Mouse (Mus musculus) limb, embryonic 10.5 days (tissue): ENCODE data around the gene Hist1h2bg. TPM values are rescaled to one million over a fixed set of nuclear protein-coding genes. Genes with fewer than 3 reads are reported as not detected.

Source experiments
- DNase-seq: peaks from one replicate; pipeline ENCODE4 v3.0.0-alpha.2; 2017; ENCODE audit warnings: low spot score
- H3K27ac ChIP-seq: fragments of 300-500 bp; sonication (generic); 2 replicates; pipeline ENCODE4 v1.5.1; 2016; ENCODE audit warnings: mild to moderate bottlenecking
- H3K27me3 ChIP-seq: fragments of 300-500 bp; sonication (generic); 2 replicates; pipeline ENCODE4 v1.6.1; 2016; ENCODE audit warnings: low read depth, mild to moderate bottlenecking; ENCODE audit not compliant: poor library complexity, severe bottlenecking
- H3K36me3 ChIP-seq: fragments of 300-500 bp; sonication (generic); 2 replicates; pipeline ENCODE4 v1.6.1; 2016; ENCODE audit warnings: mild to moderate bottlenecking, moderate library complexity
- H3K4me1 ChIP-seq: fragments of 300-500 bp; sonication (generic); 2 replicates; pipeline ENCODE4 v1.6.1; 2016
- H3K4me3 ChIP-seq: fragments of 300-500 bp; sonication (generic); 2 replicates; pipeline ENCODE4 v1.5.1; 2016; ENCODE audit warnings: mild to moderate bottlenecking, moderate library complexity
- H3K9me3 ChIP-seq: fragments of 300-500 bp; sonication (generic); replicated peaks from 2 replicates; pipeline ENCODE4 v1.6.1; 2016; ENCODE audit warnings: mild to moderate bottlenecking
- WGBS: fragments of 180-500 bp; shearing (Covaris S2); methylation state at CpG from one replicate; pipeline ENCODE4 v1.1.7; 2016; 5-methylcytosine and 5-hydroxymethylcytosine counted together
- microRNA-seq: library from miRNA; unstranded; fragments of <30 nt; microRNA quantifications from one replicate; pipeline ENCODE4, GENCODE M21; 2017
- polyA plus RNA-seq: library from polyadenylated mRNA; unstranded; fragments of >200 nt; fragmentation: Nextera tagmentation; extraction: Ambion mirVana; gene quantifications from 2 replicates; pipeline ENCODE4 v1.2.1, GENCODE M21; 2016

Gene Hist1h2bg
- polyA plus RNA-seq, 1 experiment from 2014 or later: 8.1 TPM

DNA sequence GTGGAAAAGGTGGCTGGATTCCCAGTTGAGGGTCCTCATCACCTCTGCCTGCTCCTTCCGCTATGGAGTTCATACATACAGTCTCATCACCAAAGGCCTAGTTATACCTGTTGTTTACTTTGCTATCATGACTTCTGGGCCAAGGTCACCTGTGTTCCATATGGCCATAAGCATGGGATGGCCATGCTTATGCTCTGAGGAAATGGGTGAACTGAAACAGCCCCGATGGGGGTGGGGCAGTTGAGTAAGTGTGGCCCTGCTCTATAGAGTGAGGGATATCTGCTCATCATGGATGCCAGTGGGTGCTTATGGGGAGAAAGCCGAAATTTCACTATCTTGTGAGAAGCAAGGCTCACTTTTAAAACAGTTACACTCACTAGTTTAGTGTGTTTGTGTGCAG is 33.9 kb downstream of the Hist1h2bg start:
- DNase-seq: no peak
- Histone ChIP-seq H3K27ac (no peak overlapping the region), H3K36me3 (no peaks in the 10 kb centered on the region), H3K27me3 (no peaks in the 10 kb centered on the region), H3K4me1 (no peaks in the 10 kb centered on the region), H3K4me3 (no peak overlapping the region), H3K9me3 (no peaks in the 10 kb centered on the region)
- 94% methylated on average over 3 of the region's 3 CpGs for WGBS

DNA sequence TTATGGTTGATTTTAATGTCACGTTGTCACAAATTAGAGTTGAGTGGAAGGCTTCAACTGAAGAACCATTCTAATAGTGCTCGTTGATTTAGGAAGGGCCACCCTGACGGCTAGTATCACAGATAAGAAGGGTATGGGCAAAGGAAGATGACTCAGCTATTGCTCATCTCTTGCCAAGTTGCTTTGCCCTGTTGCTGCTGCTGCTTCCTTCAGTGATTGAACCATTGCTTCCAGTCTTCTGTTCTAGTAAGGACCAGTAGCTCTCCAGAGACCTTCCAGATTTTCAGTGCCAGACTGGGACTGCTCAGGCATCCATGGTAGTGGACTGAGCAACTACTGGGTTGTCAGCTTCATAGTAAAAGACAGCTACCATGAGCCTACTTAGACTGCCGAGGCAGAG is 38.0 kb downstream of the Hist1h2bg start:
- Histone ChIP-seq H3K27me3 (no peaks in the 10 kb centered on the region), H3K4me1 (no peaks in the 10 kb centered on the region), H3K36me3 (no peaks in the 10 kb centered on the region), H3K27ac (no peak overlapping the region), H3K9me3 (no peaks in the 10 kb centered on the region), H3K4me3 (no peak overlapping the region)
- DNase-seq: no peak
- WGBS: 92% methylated on average over 4 of the region's 4 CpGs

DNA sequence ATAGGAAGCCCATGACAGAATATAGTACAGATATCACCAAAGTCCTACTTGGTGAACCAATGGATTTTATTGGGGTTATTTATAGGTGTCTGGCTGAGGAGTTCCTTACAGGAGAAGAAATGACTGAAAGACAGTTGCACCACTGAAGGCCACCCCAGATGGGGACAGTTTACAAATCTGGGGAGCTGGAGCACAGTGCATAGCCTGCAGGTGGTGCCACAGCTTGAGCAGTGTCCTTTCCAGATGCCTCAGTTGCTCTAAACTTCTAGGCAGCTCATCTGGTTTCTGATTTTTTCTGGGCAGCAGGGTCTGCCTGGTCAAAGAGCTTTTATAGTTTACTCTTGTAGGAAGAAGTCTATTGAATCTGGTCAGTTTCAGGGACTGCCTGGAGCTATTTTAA is 38.6 kb downstream of the Hist1h2bg start:
- H3K4me3 ChIP-seq: no peak overlapping the region
- no peak for DNase-seq

DNA sequence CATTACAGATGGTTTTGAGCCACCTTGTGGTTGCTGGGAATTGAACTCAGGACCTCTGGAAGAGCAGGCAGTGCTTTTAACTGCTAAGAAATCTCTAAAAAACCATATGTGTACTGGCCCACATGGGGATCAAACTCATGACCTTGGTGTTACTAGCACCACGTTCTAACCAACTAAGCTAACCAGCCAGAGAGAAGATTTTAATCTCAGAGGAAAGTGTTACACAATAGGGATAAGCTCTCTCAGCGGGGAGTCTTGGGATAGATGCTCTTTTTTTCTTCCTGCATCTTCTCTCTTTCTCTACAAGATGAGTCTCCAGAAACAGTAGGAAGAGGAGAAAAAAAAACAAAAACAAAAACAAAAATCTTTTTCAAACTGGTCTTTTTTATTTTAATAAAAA is 39.2 kb downstream of the Hist1h2bg start:
- Histone ChIP-seq H3K27ac (no peak overlapping the region), H3K27me3 (no peaks in the 10 kb centered on the region), H3K9me3 (no peaks in the 10 kb centered on the region), H3K36me3 (no peaks in the 10 kb centered on the region), H3K4me1 (no peaks in the 10 kb centered on the region), H3K4me3 (no peak overlapping the region)
- DNase-seq: no peak
- 68% methylated on average over 2 of the region's 2 CpGs for WGBS

More for the DNA sequence above, 38.6 kb downstream of the Hist1h2bg start:
- Histone ChIP-seq H3K36me3 (no peaks in the 10 kb centered on the region), H3K27ac (no peak overlapping the region), H3K27me3 (no peaks in the 10 kb centered on the region), H3K9me3 (no peaks in the 10 kb centered on the region), H3K4me1 (no peaks in the 10 kb centered on the region)

DNA sequence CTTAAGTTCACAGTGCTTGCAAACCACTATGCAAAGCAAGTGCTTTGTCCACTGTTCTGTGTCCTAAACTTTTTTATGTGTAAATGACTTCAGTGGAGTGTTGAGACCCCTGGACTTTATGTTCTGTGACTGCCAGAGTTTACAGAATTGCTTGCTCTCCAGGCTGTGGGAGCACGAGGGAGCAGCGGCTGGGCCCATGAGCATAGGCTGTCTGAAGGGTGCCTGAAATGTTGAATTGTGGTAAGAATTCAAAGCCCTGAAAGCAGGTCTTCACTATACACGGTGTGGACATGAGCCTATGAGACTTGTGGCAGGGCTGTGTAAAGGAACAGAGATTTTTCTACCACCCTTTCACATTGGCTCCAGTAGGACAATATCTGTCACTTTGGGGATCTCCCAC is 40.4 kb downstream of the Hist1h2bg start:
- no peak overlapping the region for H3K27ac ChIP-seq
- no peaks in the 10 kb centered on the region for H3K27me3 ChIP-seq
- H3K9me3 ChIP-seq: no peaks in the 10 kb centered on the region
- DNase-seq: no peak
- H3K4me1 ChIP-seq: no peaks in the 10 kb centered on the region
- H3K4me3 ChIP-seq: no peak overlapping the region
- 90% methylated on average over 3 of the region's 3 CpGs for WGBS
- no peaks in the 10 kb centered on the region for H3K36me3 ChIP-seq

DNA sequence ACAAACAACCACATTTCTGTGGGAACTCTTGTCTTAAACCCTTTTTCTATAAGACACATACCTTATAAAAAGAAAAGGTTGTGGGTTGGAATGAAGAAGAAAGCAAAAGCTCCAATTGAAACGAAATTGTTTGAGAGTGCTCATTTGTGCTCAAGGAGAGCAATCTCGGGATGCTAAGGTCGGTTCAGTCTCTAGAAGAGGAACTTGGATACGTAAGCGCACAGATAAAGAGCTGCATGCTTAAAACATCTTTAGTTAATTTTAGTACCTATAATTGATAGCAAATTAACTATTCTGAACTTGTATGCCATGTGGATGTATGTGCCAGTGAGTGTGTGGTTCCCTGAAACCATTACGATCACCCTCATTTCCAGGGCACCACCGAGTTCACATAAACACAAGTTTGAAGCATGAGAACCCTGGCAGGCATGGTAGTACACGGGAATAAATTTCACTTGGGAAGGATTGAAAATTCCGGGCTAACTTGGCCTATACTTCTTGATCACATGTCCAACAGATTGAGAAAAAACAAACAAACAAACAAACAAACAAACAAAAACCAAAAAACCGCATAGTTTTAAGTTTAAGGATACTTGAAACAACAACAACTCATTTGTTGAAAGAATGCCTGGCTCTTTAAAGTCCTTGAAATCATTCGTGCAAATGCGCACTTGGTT is 49.0 kb downstream of the Hist1h2bg start:
- H3K36me3 ChIP-seq: no peaks in the 10 kb centered on the region
- peak overlapping the region; percentile 57 for H3K4me3 ChIP-seq
- 61% methylated on average over 12 of the region's 12 CpGs for WGBS
- no peaks in the 10 kb centered on the region for H3K9me3 ChIP-seq
- H3K27me3 ChIP-seq: no peaks in the 10 kb centered on the region
- peaks cover 18% of the 10 kb centered on the region for H3K4me1 ChIP-seq
- H3K27ac ChIP-seq: peak overlapping the region; percentile 91
- no peak for DNase-seq

DNA sequence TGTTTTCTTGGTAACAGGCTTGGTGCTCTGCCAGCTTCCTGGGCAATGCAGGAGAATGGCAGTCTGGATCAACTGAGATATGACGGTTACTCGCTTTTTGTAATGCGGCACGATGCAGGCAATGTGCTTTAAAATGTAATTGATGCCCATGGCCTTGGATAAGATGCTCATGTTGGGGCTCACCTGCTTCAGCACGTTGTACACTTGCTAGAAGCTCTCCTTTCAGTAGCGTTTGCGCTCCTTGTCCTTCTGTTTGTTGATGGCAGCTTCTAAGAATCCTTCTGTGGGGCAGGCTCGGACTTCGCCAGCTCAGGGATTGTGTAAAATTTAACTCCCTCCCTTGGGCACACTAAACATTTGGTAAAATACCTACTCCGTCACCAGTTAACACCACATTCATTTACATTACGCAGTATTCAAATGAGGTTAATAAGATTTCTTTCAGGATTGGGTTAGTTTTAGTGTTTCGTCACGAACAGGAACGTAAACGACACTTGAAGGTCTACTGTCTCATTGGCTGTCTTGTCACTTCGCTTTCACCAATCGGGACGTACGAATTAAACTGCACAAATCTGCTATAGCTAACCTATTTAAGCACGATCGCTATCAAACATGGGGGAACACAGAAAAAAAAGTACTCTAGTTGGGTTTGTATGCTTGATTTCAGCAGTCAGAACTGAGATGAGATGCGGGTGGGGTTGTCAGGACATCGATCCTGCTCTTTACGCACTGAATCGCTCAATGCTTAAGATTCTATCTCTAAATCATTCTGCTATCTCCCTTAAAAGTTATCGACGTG is 49.7 kb downstream of the Hist1h2bg start, which contains the start of gene Hist1h2be:
Gene Hist1h2be, minus strand, starts transcription at position 392 of the 799 bp plus-strand sequence.
- Histone ChIP-seq H3K36me3 (no peaks in the 10 kb centered on the region), H3K27ac (peak within 1 kb of the TSS; percentile 91), H3K4me1 (peaks cover 18% of the 10 kb centered on the region), H3K9me3 (no peaks in the 10 kb centered on the region), H3K4me3 (peak within 1 kb of the TSS; percentile 57), H3K27me3 (no peaks in the 10 kb centered on the region)
- DNase-seq: peak; percentile 68
- 1% methylated on average over 27 of the region's 27 CpGs for WGBS

Small RNAs within 50 kb of the gene (microRNA-seq; reads per million reads assigned to microRNA genes)
- gene Gm44297: not detected
- not detected for gene Gm44359
- gene Gm44394: not detected

Other genes starting within 250 kb of the Hist1h2bg start
- 55.7 and 69.0 TPM in 2 replicates for gene Zfp322a, start 202.2 kb upstream of the Hist1h2bg start, polyA plus RNA-seq
- gene Abt1, start 147.5 kb upstream of the Hist1h2bg start, polyA plus RNA-seq: 16.9 and 17.1 TPM in 2 replicates
- 0.08 and 0.10 TPM in 2 replicates for gene Btn1a1, start 105.5 kb upstream of the Hist1h2bg start, polyA plus RNA-seq
- 0.99 and 1.9 TPM in 2 replicates for gene Btn2a2, start 82.5 kb upstream of the Hist1h2bg start, polyA plus RNA-seq
- gene Hist1h4h, start 40.3 kb upstream of the Hist1h2bg start, polyA plus RNA-seq: 2.4 and 4.5 TPM in 2 replicates
- gene Hist1h2af, start 37.5 kb upstream of the Hist1h2bg start, polyA plus RNA-seq: 8.0 and 11.7 TPM in 2 replicates
- 4.7 and 5.3 TPM in 2 replicates for gene Hist1h3g, start 36.0 kb upstream of the Hist1h2bg start, polyA plus RNA-seq
- 0.56 and 0.69 TPM in 2 replicates for gene Hist1h2bh, start 28.0 kb upstream of the Hist1h2bg start, polyA plus RNA-seq
- gene Hist1h3f, start 27.3 kb upstream of the Hist1h2bg start, polyA plus RNA-seq: 1.3 and 1.4 TPM in 2 replicates
- 0.73 and 1.3 TPM in 2 replicates for gene Hist1h4f, start 19.7 kb upstream of the Hist1h2bg start, polyA plus RNA-seq
- gene Hist1h1d, start 18.1 kb upstream of the Hist1h2bg start, polyA plus RNA-seq: 0.59 and 0.67 TPM in 2 replicates
- gene Hist1h3e, start 9.0 kb upstream of the Hist1h2bg start, polyA plus RNA-seq: 5.6 and 7.8 TPM in 2 replicates
- 109 and 113 TPM in 2 replicates for gene Hist1h2ae, start 176 bp upstream of the Hist1h2bg start, polyA plus RNA-seq
- 2.4 and 3.5 TPM in 2 replicates for gene Hist1h2bf, start 2.8 kb downstream of the Hist1h2bg start, polyA plus RNA-seq
- 1.3 and 3.9 TPM in 2 replicates for gene Hist1h2ad, start 3.0 kb downstream of the Hist1h2bg start, polyA plus RNA-seq
- gene Hist1h3d, start 4.4 kb downstream of the Hist1h2bg start, polyA plus RNA-seq: 7.7 and 9.6 TPM in 2 replicates
- gene Hist1h4d, start 10.2 kb downstream of the Hist1h2bg start, polyA plus RNA-seq: 109 and 120 TPM in 2 replicates
- 2.3 and 4.2 TPM in 2 replicates for gene Hist1h2be, start 49.7 kb downstream of the Hist1h2bg start, polyA plus RNA-seq
- gene Hist1h1e, start 51.2 kb downstream of the Hist1h2bg start, polyA plus RNA-seq: 19.6 and 20.6 TPM in 2 replicates
- 0.60 and 0.98 TPM in 2 replicates for gene Hist1h2ac, start 112.6 kb downstream of the Hist1h2bg start, polyA plus RNA-seq
- gene Hist1h2bc, start 112.8 kb downstream of the Hist1h2bg start, polyA plus RNA-seq: 16.9 and 17.0 TPM in 2 replicates
- 0.26 TPM in 1 of 2 replicates, not detected in the other for gene Hist1h1t, start 124.4 kb downstream of the Hist1h2bg start, polyA plus RNA-seq
- gene Hist1h4c, start 127.1 kb downstream of the Hist1h2bg start, polyA plus RNA-seq: 6.4 and 6.5 TPM in 2 replicates
- gene Hfe, start 139.5 kb downstream of the Hist1h2bg start, polyA plus RNA-seq: 1.6 and 2.0 TPM in 2 replicates
- gene Hist1h1c, start 167.4 kb downstream of the Hist1h2bg start, polyA plus RNA-seq: 8.6 and 11.8 TPM in 2 replicates
- gene Hist1h3c, start 174.2 kb downstream of the Hist1h2bg start, polyA plus RNA-seq: 9.6 TPM in 2 replicates
- 3.5 and 3.7 TPM in 2 replicates for gene Hist1h2bb, start 175.3 kb downstream of the Hist1h2bg start, polyA plus RNA-seq
- 55.9 and 60.6 TPM in 2 replicates for gene Hist1h2ab, start 179.7 kb downstream of the Hist1h2bg start, polyA plus RNA-seq
- 6.3 and 9.7 TPM in 2 replicates for gene Hist1h3b, start 180.9 kb downstream of the Hist1h2bg start, polyA plus RNA-seq
- gene Hist1h4b, start 185.6 kb downstream of the Hist1h2bg start, polyA plus RNA-seq: 4.4 and 5.9 TPM in 2 replicates
- 0.51 and 0.62 TPM in 2 replicates for gene Hist1h4a, start 189.8 kb downstream of the Hist1h2bg start, polyA plus RNA-seq
- gene Hist1h3a, start 191.0 kb downstream of the Hist1h2bg start, polyA plus RNA-seq: 3.0 and 5.3 TPM in 2 replicates
- gene Hist1h1a, start 192.3 kb downstream of the Hist1h2bg start, polyA plus RNA-seq: 2.1 and 4.0 TPM in 2 replicates
- gene Trim38, start 198.5 kb downstream of the Hist1h2bg start, polyA plus RNA-seq: not detected in 2 replicates
- 0.04 TPM in 1 of 2 replicates, not detected in the other for gene Slc17a2, start 235.6 kb downstream of the Hist1h2bg start, polyA plus RNA-seq